Mouse (Mus musculus): ENCODE measurements around the gene Adcy4. TPM values are rescaled to one million over a fixed set of nuclear protein-coding genes. Genes with fewer than 3 reads are reported as not detected.

Adcy4 gene
- total and polyA plus RNA-seq, 3 experiments: 16.1 to 40.0 (median 20.3) TPM

GRCm38 (mm10) chr14:55768555-55768954 is 15.3 kb downstream of the Adcy4 start:
- Histone ChIP-seq H3K27me3 (ENCODE audit: control insufficient read depth, insufficient read depth, low read length) (no peaks in the 10 kb centered on the region), H3K36me3 (ENCODE audit: control insufficient read depth, insufficient read depth, low read length) (no peaks in the 10 kb centered on the region), H3K79me2 (replicated peaks; ENCODE audit: control insufficient read depth, insufficient read depth, low read length) (no peaks in the 10 kb centered on the region), H3K4me1 (ENCODE audit: control insufficient read depth, insufficient read depth, low read length) (no peaks in the 10 kb centered on the region), H3K9ac (ENCODE audit: low read depth, low read length) (no peak overlapping the region), H3K4me3 (no peak overlapping the region), H3K27ac (no peak overlapping the region)
- 77% methylated on average over 6 of the region's 6 CpGs for WGBS
- intact Hi-C loops (cut with DNase I): no loop called here
- no peak for TF ChIP-seq EP300 (IDR thresholded peaks at IDR 0.05; ENCODE audit: insufficient read depth, low read depth, low read length)
- no peak for TF ChIP-seq POLR2A (IDR thresholded peaks at IDR 0.05; ENCODE audit: insufficient read depth, low read depth, low read length)
- no peak for TF ChIP-seq CTCF (IDR thresholded peaks at IDR 0.05)
- DNase-seq: no peak

- Histone ChIP-seq H3K4me3 (peak overlapping the region; percentile 40), H3K27me3 (ENCODE audit: control insufficient read depth, insufficient read depth, low read length) (no peaks in the 10 kb centered on the region), H3K4me1 (ENCODE audit: control insufficient read depth, insufficient read depth, low read length) (peaks cover 5% of the 10 kb centered on the region), H3K9ac (ENCODE audit: low read depth, low read length) (peak overlapping the region; percentile 55), H3K27ac (no peak overlapping the region), H3K36me3 (ENCODE audit: control insufficient read depth, insufficient read depth, low read length) (no peaks in the 10 kb centered on the region), H3K79me2 (replicated peaks; ENCODE audit: control insufficient read depth, insufficient read depth, low read length) (no peaks in the 10 kb centered on the region)
- intact Hi-C loops (cut with DNase I): no loop called here
- TF ChIP-seq EP300 (IDR thresholded peaks at IDR 0.05; ENCODE audit: insufficient read depth, low read depth, low read length) (no peak), CTCF (IDR thresholded peaks at IDR 0.05) (peak; percentile 74), POLR2A (IDR thresholded peaks at IDR 0.05; ENCODE audit: insufficient read depth, low read depth, low read length) (0 out of 2 replicates have a peak, but pooled peaks have one; percentile 16)
- 22% methylated on average over 52 of the region's 52 CpGs for WGBS
- peak; percentile 69 to 74 for DNase-seq
Measured at GRCm38 (mm10) chr14:55767519-55768414, 16.1 kb downstream of the Adcy4 start.

GRCm38 (mm10) chr14:55765696-55766095 is 18.2 kb downstream of the Adcy4 start, which contains the start of gene Ltb4r1:
Gene Ltb4r1 (plus strand): TSS chr14:55765962.
- Histone ChIP-seq H3K27ac (no peak within 1 kb of the TSS), H3K4me1 (ENCODE audit: control insufficient read depth, insufficient read depth, low read length) (peaks cover 7% of the 10 kb centered on the region), H3K9ac (ENCODE audit: low read depth, low read length) (no peak within 1 kb of the TSS), H3K4me3 (no peak within 1 kb of the TSS), H3K36me3 (ENCODE audit: control insufficient read depth, insufficient read depth, low read length) (no peaks in the 10 kb centered on the region), H3K79me2 (replicated peaks; ENCODE audit: control insufficient read depth, insufficient read depth, low read length) (no peaks in the 10 kb centered on the region), H3K27me3 (ENCODE audit: control insufficient read depth, insufficient read depth, low read length) (0 out of 2 replicates have a peak, but pooled peaks cover 2% of the 10 kb centered on the region)
- DNase-seq: no peak
- TF ChIP-seq CTCF (IDR thresholded peaks at IDR 0.05): no peak
- no peak for TF ChIP-seq EP300 (IDR thresholded peaks at IDR 0.05; ENCODE audit: insufficient read depth, low read depth, low read length)
- no peak for TF ChIP-seq POLR2A (IDR thresholded peaks at IDR 0.05; ENCODE audit: insufficient read depth, low read depth, low read length)
- WGBS: 57% methylated on average over 4 of the region's 4 CpGs
- intact Hi-C loops (cut with DNase I): no loop called here

GRCm38 (mm10) chr14:55763166-55763565 is 20.7 kb downstream of the Adcy4 start:
- no peaks in the 10 kb centered on the region for H3K36me3 ChIP-seq (ENCODE audit: control insufficient read depth, insufficient read depth, low read length)
- WGBS: 19% methylated on average over 7 of the region's 7 CpGs
- H3K79me2 ChIP-seq (replicated peaks; ENCODE audit: control insufficient read depth, insufficient read depth, low read length): no peaks in the 10 kb centered on the region
- TF ChIP-seq EP300 (IDR thresholded peaks at IDR 0.05; ENCODE audit: insufficient read depth, low read depth, low read length): no peak
- TF ChIP-seq POLR2A (IDR thresholded peaks at IDR 0.05; ENCODE audit: insufficient read depth, low read depth, low read length): no peak
- peak; percentile 44 to 48 for DNase-seq
- peak overlapping the region; percentile 42; the same call in 1 of the 2 replicates for H3K9ac ChIP-seq (ENCODE audit: low read depth, low read length)
- H3K27ac ChIP-seq: peak overlapping the region; percentile 55
- H3K4me3 ChIP-seq: no peak overlapping the region; the same call in 1 of the 2 replicates
- H3K27me3 ChIP-seq (ENCODE audit: control insufficient read depth, insufficient read depth, low read length): 0 out of 2 replicates have a peak, but pooled peaks cover 2% of the 10 kb centered on the region
- intact Hi-C loops (cut with DNase I): no loop called here
- peaks cover 7% of the 10 kb centered on the region for H3K4me1 ChIP-seq (ENCODE audit: control insufficient read depth, insufficient read depth, low read length)

GRCm38 (mm10) chr14:55762001-55762821 is 21.7 kb downstream of the Adcy4 start:
- WGBS: 2% methylated on average over 77 of the region's 77 CpGs
- peak overlapping the region; percentile 55 for H3K27ac ChIP-seq
- no peaks in the 10 kb centered on the region for H3K36me3 ChIP-seq (ENCODE audit: control insufficient read depth, insufficient read depth, low read length)
- peaks cover 9% of the 10 kb centered on the region for H3K4me1 ChIP-seq (ENCODE audit: control insufficient read depth, insufficient read depth, low read length)
- peak overlapping the region; percentile 65 for H3K4me3 ChIP-seq
- intact Hi-C loops (cut with DNase I): no loop called here
- peak; percentile 66 to 75 for DNase-seq
- H3K79me2 ChIP-seq (replicated peaks; ENCODE audit: control insufficient read depth, insufficient read depth, low read length): no peaks in the 10 kb centered on the region
- H3K9ac ChIP-seq (ENCODE audit: low read depth, low read length): peak overlapping the region; percentile 97
- 0 out of 2 replicates have a peak, but pooled peaks cover 2% of the 10 kb centered on the region for H3K27me3 ChIP-seq (ENCODE audit: control insufficient read depth, insufficient read depth, low read length)
- TF ChIP-seq EP300 (IDR thresholded peaks at IDR 0.05; ENCODE audit: insufficient read depth, low read depth, low read length) (no peak), POLR2A (IDR thresholded peaks at IDR 0.05; ENCODE audit: insufficient read depth, low read depth, low read length) (no peak), CTCF (IDR thresholded peaks at IDR 0.05) (peak; percentile 67)
